Mouse (Mus musculus) liver, embryonic 13.5 days (tissue): ENCODE data around the gene Plk3. TPM values are rescaled to one million over a fixed set of nuclear protein-coding genes. Genes with fewer than 3 reads are reported as not detected.

ENCODE experiments used
- ATAC-seq: fragments of 200-750 bp; cut with Nextera tagmentation; 2 replicates; pipeline ENCODE4 v1.8.0; 2017; ENCODE audit warnings: low read depth, mild to moderate bottlenecking, moderate number of reproducible peaks, moderate library complexity
- DNase-seq: peaks from one replicate; pipeline ENCODE4 v3.0.0; 2022
- H3K27ac ChIP-seq: fragments of 300-500 bp; sonication (generic); 2 replicates; pipeline ENCODE4 v1.5.1; 2015; ENCODE audit warnings: moderate library complexity, mild to moderate bottlenecking, inconsistent platforms
- H3K27me3 ChIP-seq: fragments of 300-500 bp; sonication (generic); 2 replicates; pipeline ENCODE4 v1.6.1; 2015; ENCODE audit warnings: mild to moderate bottlenecking, inconsistent platforms
- H3K36me3 ChIP-seq: fragments of 300-500 bp; sonication (generic); 2 replicates; pipeline ENCODE4 v1.6.1; 2015; ENCODE audit warnings: mild to moderate bottlenecking, inconsistent platforms
- H3K4me1 ChIP-seq: fragments of 300-500 bp; sonication (generic); replicated peaks from 2 replicates; pipeline ENCODE4 v1.6.1; 2015; ENCODE audit warnings: inconsistent platforms
- H3K4me2 ChIP-seq: fragments of 300-500 bp; sonication (generic); 2 replicates; pipeline ENCODE4 v1.6.1; 2015; ENCODE audit warnings: inconsistent platforms, mild to moderate bottlenecking, moderate library complexity
- H3K4me3 ChIP-seq: fragments of 300-500 bp; sonication (generic); replicated peaks from 2 replicates; pipeline ENCODE4 v1.5.1; 2015; ENCODE audit warnings: mild to moderate bottlenecking, inconsistent platforms
- H3K9ac ChIP-seq: fragments of 300-500 bp; sonication (generic); 2 replicates; pipeline ENCODE4 v1.6.1; 2015; ENCODE audit warnings: mild to moderate bottlenecking, inconsistent platforms
- H3K9me3 ChIP-seq: fragments of 300-500 bp; sonication (generic); replicated peaks from 2 replicates; pipeline ENCODE4 v1.6.1; 2016; ENCODE audit warnings: inconsistent platforms
- WGBS: fragments of 180-500 bp; shearing (Covaris S2); methylation state at CpG from one replicate; pipeline ENCODE4 v1.1.7; 2015; ENCODE audit not compliant: insufficient replicate concordance; 5-methylcytosine and 5-hydroxymethylcytosine counted together
- polyA plus RNA-seq: library from polyadenylated mRNA; unstranded; fragments of >200 nt; fragmentation: Nextera tagmentation; extraction: Ambion mirVana; gene quantifications from 2 replicates; pipeline ENCODE4 v1.2.1, GENCODE M21; 2015

Plk3 gene
- polyA plus RNA-seq, 1 experiment from 2014 or later = 1.3 TPM

- WGBS = 36% methylated on average over 15 of the region's 15 CpGs
- ATAC-seq (peak; percentile 32), DNase-seq (no peak)
- Histone ChIP-seq H3K36me3 (peaks cover 12% of the 10 kb centered on the region; the same call in 1 of the 2 replicates), H3K4me3 (no peak overlapping the region), H3K9ac (peak overlapping the region; percentile 48), H3K4me2 (no peak overlapping the region; the same call in 1 of the 2 replicates), H3K4me1 (peaks cover 42% of the 10 kb centered on the region), H3K9me3 (no peaks in the 10 kb centered on the region), H3K27ac (peak overlapping the region; percentile 67), H3K27me3 (0 out of 2 replicates have a peak, but pooled peaks cover under 1% of the 10 kb centered on the region)
Measured at GRCm38 (mm10) chr4:117125910-117126674, 7.7 kb downstream of the Plk3 start.

DNA sequence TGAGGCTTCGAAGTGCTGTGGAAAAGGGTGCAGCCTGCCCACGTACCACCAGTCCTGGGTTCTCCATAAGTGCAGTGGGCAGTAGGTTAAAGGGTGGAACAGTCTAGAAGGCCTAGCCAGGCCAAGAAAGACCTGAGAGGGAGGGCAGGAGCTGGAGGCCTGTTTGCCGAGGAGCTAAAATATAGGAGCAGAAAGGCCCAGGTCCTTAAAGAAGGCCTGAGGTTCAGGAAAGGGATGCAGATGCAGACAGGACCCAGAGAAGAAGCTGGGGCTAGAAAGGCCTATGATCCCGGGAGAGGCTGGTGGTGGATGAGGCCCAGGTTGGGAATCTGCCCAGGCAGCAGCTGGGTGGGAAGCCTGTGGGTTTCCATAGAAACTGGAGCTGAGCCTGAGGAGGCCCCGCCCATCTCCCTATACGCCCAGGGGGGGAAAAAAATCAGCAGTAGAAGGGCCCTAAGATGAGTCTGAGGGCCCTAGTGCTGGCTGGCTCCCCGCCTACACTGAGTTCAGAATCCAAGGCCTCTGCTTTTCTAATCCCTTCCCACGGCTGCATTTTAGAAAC, 8.3 kb downstream of the Plk3 start, which contains the start of gene Btbd19:
TSS of gene Btbd19 (minus strand) at position 378 of the 562 bp plus-strand sequence.
- Histone ChIP-seq H3K36me3 (peaks cover 12% of the 10 kb centered on the region; the same call in 1 of the 2 replicates), H3K9me3 (no peaks in the 10 kb centered on the region), H3K4me2 (peak within 1 kb of the TSS; percentile 41), H3K27ac (peak within 1 kb of the TSS; percentile 67), H3K9ac (peak within 1 kb of the TSS; percentile 48), H3K4me3 (no peak within 1 kb of the TSS), H3K4me1 (peaks cover 45% of the 10 kb centered on the region), H3K27me3 (no peaks in the 10 kb centered on the region)
- ATAC-seq (no peak), DNase-seq (no peak)
- 33% methylated on average over 8 of the region's 8 CpGs for WGBS

DNA sequence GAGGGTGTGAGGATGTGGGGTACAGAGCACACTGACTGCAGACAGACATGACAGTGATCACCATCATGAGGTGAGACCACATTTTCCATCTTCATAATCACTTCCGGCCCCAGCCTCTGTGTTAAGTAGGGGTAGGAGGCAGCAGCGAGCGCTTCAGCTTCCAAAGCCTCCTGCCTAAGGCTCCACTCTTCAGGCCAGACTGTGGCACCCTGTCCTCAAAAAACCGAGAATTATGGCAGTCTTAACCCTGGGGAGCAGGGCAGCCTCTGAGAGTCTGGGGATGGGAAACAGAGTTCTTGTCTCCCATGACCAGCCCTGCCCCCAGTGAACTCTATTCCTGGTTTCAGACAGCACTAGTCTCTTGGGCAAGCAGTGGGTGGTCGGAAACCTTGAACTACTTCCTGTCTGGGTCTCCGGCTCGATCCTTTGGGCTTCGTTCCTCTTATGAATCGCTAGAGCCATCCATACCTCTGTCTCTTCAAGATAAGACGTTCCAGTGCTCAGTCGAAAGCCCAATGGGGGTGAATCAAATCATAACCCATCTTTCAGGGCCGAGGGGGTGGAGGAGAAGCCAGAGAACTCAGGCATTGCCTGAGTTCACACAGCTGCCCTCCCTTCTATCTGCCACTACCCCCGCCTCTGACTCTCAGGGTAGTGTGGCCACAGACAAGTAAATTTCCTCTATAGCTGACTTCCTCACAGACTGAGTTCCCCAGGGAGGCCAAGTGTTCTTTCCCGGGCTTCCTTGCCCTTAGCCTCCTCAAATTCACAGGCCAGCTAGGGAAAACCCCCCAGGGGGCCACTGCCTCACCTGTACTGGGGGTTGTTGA, 9.0 kb downstream of the Plk3 start:
- peaks cover 50% of the 10 kb centered on the region for H3K4me1 ChIP-seq
- H3K4me2 ChIP-seq = peak overlapping the region; percentile 41
- peak overlapping the region; percentile 67 for H3K27ac ChIP-seq
- H3K27me3 ChIP-seq = no peaks in the 10 kb centered on the region
- WGBS = 14% methylated on average over 14 of the region's 14 CpGs
- peak overlapping the region; percentile 48 for H3K9ac ChIP-seq
- H3K9me3 ChIP-seq = no peaks in the 10 kb centered on the region
- ATAC-seq (no peak), DNase-seq (peak; percentile 32)
- peaks cover 12% of the 10 kb centered on the region; the same call in 1 of the 2 replicates for H3K36me3 ChIP-seq
- H3K4me3 ChIP-seq = no peak overlapping the region

- Histone ChIP-seq H3K9ac (no peak overlapping the region), H3K4me1 (peaks cover 52% of the 10 kb centered on the region), H3K4me2 (peak overlapping the region; percentile 41), H3K9me3 (no peaks in the 10 kb centered on the region), H3K27ac (peak overlapping the region; percentile 67; the same call in 1 of the 2 replicates), H3K4me3 (no peak overlapping the region), H3K27me3 (no peaks in the 10 kb centered on the region), H3K36me3 (peaks cover 10% of the 10 kb centered on the region; the same call in 1 of the 2 replicates)
- no peak for ATAC-seq
- 53% methylated on average over 3 of the region's 3 CpGs for WGBS
- DNase-seq = no peak
Measured at GRCm38 (mm10) chr4:117124218-117124517, 9.6 kb downstream of the Plk3 start.

DNA sequence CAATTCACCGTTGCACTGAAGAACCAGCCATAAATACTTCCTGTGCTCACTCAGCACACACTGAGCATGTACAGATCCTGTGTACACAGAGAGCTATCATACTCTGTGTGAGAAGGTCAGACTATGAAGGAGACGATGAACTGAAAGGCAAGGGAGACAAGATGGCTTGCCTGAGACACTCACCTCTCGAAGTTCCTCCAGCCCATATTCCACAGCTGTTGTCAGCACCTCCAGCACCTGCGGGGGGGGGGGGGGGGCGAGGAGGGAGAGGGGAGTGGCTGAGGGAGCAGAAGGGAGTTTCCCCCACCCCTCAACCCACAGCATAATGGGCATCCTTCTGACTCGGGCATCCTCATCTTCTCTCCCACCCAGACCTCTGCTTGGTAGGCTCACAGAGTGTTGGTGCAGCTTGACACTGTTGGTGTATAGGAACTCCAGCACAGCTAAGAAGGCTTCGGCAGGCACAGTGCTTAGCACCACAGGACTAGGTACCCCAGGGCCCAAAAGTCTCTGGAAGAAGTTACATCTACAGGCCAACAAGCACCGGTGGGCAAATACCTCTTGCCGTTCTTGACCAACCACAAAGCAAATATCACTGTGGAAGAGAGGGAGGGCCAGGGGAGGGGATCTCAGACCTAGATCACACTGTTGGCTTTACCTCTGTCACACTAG, 10.1 kb downstream of the Plk3 start:
- ATAC-seq (no peak), DNase-seq (no peak)
- Histone ChIP-seq H3K9ac (no peak overlapping the region), H3K4me2 (no peak overlapping the region), H3K4me3 (no peak overlapping the region), H3K9me3 (no peaks in the 10 kb centered on the region), H3K27me3 (no peaks in the 10 kb centered on the region), H3K36me3 (peaks cover 6% of the 10 kb centered on the region; the same call in 1 of the 2 replicates), H3K27ac (no peak overlapping the region), H3K4me1 (peaks cover 52% of the 10 kb centered on the region)
- WGBS = 67% methylated on average over 7 of the region's 9 CpGs

DNA sequence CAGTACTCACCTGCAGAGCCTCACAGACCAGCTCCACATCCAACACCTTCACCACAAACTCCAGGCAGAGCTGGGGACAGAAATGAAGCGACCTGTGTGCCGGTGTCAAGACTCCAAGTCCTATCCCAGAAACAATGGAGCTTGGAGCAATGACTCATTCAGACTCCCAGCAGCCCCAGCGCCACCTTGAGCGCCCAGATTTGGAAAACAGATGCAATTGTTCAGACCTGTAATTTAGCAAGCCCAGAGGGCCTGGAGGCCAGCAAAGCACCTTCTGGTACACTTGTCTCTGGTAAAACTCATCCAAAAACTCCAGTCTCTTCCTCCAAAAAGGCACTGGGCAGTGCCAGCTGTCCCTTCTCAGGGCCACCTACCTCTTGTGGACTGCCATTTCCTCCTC, 11.6 kb downstream of the Plk3 start:
- H3K27me3 ChIP-seq = no peaks in the 10 kb centered on the region
- 65% methylated on average over 4 of the region's 4 CpGs for WGBS
- DNase-seq (no peak), ATAC-seq (no peak)
- H3K9me3 ChIP-seq = no peaks in the 10 kb centered on the region
- peaks cover 52% of the 10 kb centered on the region for H3K4me1 ChIP-seq
- H3K9ac ChIP-seq = no peak overlapping the region
- H3K4me3 ChIP-seq = no peak overlapping the region
- H3K36me3 ChIP-seq = no peaks in the 10 kb centered on the region
- H3K4me2 ChIP-seq = no peak overlapping the region
- no peak overlapping the region for H3K27ac ChIP-seq

- peak; percentile 83 for DNase-seq
- Histone ChIP-seq H3K9ac (peak overlapping the region; percentile 79), H3K27me3 (no peaks in the 10 kb centered on the region), H3K4me2 (peak overlapping the region; percentile 95), H3K27ac (peak overlapping the region; percentile 81), H3K36me3 (no peaks in the 10 kb centered on the region), H3K9me3 (no peaks in the 10 kb centered on the region), H3K4me1 (peaks cover 41% of the 10 kb centered on the region), H3K4me3 (peak overlapping the region; percentile 69)
- 1% methylated on average over 69 of the region's 69 CpGs for WGBS
- peak; percentile 89 for ATAC-seq
Measured at GRCm38 (mm10) chr4:117120445-117121414, 13.0 kb downstream of the Plk3 start.

DNA sequence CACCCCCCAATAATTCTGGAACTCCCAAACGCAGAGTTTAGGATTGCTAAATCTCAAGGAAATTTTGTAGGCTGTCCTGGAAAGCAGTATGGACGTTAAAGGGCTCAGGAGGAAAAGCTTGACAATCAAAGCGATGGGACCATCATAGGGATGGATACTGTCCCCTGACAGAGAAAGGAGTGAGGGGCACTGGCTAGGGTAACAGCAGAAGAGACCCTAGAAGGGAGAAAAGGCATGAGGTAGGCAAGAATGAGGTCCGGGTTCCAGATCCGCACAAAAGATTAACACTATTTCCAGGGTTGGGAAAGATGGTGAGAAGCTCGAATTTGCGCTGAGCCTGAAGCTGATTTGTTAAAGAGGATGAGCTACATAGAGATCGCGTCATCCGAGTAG, 13.7 kb downstream of the Plk3 start:
- peak overlapping the region; percentile 81 for H3K27ac ChIP-seq
- peak overlapping the region; percentile 95 for H3K4me2 ChIP-seq
- DNase-seq (no peak), ATAC-seq (0 out of 2 replicates have a peak, but pooled peaks have one; percentile 6)
- H3K36me3 ChIP-seq = no peaks in the 10 kb centered on the region
- peak overlapping the region; percentile 69 for H3K4me3 ChIP-seq
- WGBS = 7% methylated on average over 10 of the region's 10 CpGs
- H3K27me3 ChIP-seq = no peaks in the 10 kb centered on the region
- H3K9ac ChIP-seq = peak overlapping the region; percentile 79
- no peaks in the 10 kb centered on the region for H3K9me3 ChIP-seq
- peaks cover 34% of the 10 kb centered on the region for H3K4me1 ChIP-seq

DNA sequence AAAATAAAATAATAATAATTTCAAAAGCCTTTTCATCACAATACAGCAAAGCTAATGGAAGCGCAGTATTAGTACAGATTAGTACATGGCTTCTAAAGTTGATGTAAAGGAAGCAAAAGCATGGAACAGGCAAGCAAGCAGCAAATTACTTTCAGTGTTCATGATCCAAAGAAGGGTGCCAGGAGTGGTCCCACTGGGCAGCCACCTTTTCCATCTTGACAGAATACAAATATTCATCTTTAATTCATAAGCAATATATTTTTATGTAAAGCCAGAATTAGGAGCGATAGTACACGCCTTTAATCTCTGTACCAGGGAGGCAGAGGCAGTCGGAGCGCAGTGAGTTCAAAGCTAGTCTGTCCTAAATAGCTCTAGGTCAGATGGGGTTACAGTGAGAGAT, 14.1 kb downstream of the Plk3 start:
- Histone ChIP-seq H3K27me3 (no peaks in the 10 kb centered on the region), H3K4me1 (peaks cover 30% of the 10 kb centered on the region), H3K4me2 (peak overlapping the region; percentile 95), H3K9ac (peak overlapping the region; percentile 79), H3K36me3 (no peaks in the 10 kb centered on the region), H3K9me3 (no peaks in the 10 kb centered on the region), H3K27ac (peak overlapping the region; percentile 81), H3K4me3 (peak overlapping the region; percentile 69)
- WGBS = 77% methylated on average over 5 of the region's 5 CpGs
- DNase-seq (no peak), ATAC-seq (no peak)

- ATAC-seq (no peak), DNase-seq (no peak)
- Histone ChIP-seq H3K9ac (no peak overlapping the region), H3K36me3 (no peaks in the 10 kb centered on the region), H3K27ac (no peak overlapping the region), H3K4me2 (no peak overlapping the region), H3K27me3 (no peaks in the 10 kb centered on the region), H3K4me3 (no peak overlapping the region), H3K9me3 (no peaks in the 10 kb centered on the region), H3K4me1 (peaks cover 19% of the 10 kb centered on the region)
- 86% methylated on average over 7 of the region's 7 CpGs for WGBS
Measured at GRCm38 (mm10) chr4:117117931-117118330, 15.8 kb downstream of the Plk3 start.
